Mouse (Mus musculus): ENCODE results near the gene Dis3l2.
A peak's percentile ranks its signal among the peaks of the same experiment; 100 is the strongest.

Dis3l2 gene

DNA sequence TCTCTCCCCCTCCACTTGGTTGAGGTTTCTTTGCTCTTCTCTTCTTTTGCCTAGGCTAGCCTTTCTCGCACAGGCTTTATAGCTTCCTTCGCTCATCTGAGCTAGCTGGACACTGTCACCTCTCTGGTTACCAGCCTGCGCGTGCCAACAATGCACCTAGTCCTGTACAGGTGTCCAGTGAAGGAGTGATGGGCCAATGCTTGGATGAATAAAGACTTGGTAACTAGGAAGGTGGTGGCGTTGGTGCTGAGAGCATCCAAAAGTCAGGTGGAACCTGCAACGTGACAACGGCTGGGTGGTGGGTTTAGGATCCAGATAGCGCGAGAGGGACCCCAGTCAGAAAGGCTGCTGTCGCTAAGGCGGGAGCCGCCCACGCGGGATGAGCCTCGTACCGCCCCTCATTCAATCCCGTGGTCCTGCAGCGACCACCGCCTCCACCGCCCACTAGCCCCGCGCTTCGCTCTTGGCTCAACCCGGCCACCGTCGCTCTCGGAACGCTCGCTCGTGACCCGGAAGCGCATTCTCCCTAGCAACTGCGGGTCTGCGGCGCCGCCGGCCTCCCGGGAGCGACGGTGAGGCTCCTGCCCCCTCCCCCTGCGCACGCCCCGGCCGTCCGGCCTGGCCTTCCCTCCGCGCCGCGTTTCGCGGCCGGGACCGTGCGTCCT, at the start of gene Dis3l2:
TSS of gene Dis3l2 (plus strand) at position 509 of the 665 bp plus-strand sequence.
- peak; percentile 25 for DNase-seq (ENCODE audit: low read depth)

DNA sequence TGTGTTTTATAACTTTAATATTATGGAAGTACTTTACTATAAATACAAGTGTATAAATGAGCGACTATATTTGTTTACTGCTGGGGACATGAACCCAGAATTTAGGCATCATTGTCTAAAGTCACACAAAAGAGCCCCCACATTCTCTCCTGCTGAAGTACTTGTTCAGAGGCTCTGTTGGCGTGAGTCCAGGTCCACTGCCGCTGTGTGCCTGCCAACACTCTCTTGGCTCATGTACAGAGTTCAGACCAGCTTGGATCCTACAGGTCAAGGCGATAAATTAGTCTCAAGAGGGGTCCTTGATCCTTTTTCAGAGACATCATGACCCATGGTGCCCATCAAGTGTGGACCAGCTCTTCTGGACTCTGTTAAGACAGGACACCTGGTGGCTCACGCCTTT, 46.5 kb upstream of the Dis3l2 start:
- DNase-seq (ENCODE audit: low read depth): no peak

DNA sequence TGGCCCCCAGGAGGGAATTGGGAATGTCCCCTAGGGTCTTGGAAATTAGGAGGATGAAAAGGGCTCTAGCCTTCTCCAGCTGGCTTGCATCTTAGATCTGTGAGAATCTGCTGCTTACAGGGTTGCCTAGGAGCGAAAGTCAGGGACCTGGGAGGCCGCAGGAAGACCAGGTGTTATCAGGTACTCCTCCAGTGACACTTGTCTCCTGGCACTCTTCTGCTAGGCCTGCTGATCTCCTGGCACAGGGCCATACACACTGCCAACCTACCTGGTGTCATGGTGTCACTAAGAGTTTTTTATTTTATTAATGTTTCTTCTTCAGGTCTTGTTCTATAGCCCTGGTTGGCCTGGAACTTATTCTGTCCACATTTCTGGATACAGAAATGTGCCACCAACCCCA, 38.5 kb upstream of the Dis3l2 start:
- DNase-seq (ENCODE audit: low read depth): no peak

DNA sequence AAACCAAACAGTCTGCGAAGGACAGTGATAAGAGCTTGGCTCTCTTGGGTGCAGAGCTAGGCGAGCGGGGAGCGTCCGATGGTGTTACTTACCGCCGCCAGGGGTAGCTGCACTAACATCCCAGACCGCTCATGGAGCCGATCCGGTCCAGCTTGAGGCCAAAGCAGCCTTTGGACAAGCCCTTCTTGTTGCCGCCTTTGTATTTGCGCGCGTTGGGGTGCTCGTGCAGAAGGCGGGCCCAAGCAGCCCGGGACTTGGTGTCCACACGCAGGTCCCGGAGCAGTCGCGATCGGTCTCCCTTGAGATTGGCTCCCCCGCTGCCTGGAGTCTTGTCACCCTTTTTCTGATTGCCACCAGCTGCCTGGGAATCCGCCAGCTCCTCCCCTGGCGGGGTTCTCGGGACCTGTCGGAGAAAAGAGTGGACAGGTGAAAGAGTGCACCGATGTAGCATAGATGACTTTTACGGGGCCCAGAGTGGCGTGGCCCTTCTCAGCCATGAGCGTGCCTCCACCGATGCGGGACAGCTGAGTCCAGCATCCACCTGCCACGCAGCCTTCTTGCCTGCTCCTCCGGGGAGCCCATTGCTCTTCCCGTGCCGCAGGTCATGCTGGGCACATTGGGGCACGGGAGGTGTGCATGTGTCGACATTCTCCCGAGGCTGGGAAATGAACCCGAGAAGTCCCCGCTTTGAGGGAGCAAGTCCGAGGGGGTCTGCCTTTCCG, 33.9 kb upstream of the Dis3l2 start:
- DNase-seq (ENCODE audit: low read depth): peak; percentile 37

DNA sequence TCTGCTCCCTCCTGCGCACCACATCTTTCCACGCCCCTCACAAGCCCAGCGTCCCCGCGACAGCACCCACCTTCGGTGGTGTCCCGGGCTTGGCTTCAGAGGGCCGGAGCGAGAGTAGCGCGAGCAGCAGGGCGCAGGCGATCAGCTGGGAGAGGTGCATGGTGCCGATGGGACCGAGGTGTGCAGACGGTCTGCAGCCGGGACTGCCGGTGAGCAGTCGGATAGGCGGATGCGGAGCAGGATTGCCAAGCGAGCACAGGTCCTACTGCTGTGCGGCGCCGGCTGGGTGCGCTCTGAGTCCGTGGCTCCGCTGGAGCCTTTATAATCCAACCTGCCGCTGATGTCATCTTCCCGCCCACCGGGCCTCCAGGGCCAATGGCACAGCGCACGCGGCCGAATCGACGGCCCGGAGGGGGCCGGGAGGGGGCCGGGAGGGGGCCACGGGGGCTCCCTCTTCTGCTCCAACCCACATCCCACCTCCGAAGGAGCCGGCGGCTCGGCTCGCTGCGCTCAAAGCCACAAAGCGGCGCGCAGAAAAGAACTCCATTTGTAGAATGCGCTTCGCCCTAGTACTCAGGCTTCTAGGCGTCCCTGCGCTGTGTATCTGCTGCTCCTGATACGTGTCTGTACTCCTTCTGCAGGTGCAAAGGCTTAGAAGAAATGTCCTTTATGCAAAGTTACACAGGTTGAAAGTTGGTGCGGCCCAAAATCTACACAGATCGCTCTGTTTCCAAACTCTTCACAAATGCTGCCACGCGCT, 33.1 kb upstream of the Dis3l2 start, which contains the start of gene Nppc:
TSS of gene Nppc (minus strand) at position 293 of the 760 bp plus-strand sequence.
- DNase-seq (ENCODE audit: low read depth): no peak

DNA sequence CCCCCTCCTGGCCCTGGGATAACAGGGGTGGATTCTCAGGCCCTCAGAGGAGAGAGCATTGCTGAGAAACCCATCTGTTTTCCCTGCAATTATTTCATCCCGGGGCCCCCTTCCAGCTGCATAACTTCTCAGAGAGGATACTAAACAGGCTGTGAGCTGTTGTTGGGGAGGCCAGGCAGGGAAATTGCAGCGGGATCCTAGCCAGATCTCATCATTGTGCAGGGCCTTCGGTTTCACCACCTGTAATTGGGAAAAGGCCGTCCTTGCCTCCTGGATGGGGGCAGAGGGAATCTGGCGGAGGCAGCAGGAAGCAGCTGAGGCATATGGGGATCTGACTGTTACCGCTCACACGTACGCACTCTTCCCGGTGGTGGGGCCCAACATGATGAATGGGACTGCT, 29.2 kb upstream of the Dis3l2 start:
- no peak for DNase-seq (ENCODE audit: low read depth)

DNA sequence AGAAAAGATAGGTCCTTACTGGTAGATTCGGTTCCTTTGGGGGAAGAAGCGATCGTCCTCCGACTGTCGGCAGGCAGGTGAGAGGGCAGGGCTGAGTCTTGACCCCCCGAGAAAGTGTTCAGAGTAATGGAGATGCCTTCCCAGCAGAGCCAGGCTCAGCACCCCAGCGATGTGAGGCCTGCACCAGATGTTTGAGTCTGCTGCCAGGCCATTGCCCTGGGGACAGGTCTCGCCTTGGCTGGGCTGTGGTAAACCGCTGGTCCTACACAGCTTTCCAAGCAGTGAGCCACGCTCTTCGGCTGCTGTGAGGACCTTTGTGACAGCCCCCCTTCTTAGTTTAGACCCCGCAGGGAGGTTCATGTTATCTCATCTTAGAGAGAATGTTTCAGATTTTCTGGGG, 28.5 kb upstream of the Dis3l2 start:
- no peak for DNase-seq (ENCODE audit: low read depth)

DNA sequence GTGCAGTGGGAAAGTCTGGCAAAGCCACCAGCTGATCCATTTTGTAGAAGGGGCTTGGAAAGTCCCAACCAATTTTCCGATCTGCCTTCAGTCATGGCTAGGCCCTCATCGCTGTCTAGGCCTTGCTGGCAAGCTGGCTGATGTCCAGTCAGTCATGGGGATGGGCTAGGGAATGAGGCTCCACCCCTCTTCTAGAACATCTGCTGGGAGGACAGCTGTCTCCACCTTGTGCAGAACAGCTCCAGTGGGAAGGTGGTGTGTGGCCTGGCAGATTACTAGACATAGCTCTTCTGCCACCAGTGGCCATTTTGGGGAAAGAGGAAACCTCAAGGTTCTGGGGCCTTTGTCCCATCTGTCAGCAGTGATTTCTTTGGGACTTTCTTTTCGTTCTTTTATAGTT, 26.0 kb upstream of the Dis3l2 start:
- no peak for DNase-seq (ENCODE audit: low read depth)

DNA sequence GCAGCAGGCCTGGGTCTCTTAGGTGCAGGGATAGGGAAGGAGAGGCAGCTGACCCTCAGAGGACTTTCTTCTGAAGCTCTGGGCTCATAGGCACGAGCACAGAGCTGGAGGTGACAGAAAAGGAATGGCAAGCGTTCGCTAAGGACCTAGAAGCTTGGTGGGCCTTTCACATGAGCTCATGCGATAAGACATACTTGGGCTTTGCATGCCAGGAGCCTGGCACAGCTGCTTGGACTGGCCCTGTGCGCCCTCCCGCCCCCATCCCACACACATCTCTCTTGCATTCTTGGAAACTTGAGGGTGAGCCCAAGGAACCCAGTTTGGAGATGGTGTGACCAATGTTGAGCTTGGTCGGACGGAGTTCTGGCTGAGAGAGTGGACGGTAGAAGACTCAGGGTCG, 24.9 kb upstream of the Dis3l2 start:
- no peak for DNase-seq (ENCODE audit: low read depth)

DNA sequence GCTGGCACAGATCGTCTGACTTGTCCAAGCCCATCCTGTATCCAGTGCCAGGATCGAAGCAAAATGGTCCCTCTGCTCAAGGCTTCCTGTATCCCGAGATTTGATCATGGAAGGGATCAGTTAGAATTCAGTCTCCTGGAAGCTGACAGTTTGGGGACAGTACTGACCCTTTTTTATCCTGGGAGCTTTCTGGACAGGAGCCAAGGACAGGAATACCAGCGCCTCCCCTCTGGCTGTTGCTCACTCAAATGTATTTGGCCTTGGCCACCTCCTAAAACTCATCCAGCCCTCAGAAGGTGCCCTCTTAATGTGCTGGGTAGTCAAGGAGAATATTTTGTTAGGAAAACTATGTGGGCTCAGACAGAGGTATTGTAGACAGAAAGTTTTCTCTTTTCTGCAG, 16.4 kb upstream of the Dis3l2 start:
- DNase-seq (ENCODE audit: low read depth): no peak

DNA sequence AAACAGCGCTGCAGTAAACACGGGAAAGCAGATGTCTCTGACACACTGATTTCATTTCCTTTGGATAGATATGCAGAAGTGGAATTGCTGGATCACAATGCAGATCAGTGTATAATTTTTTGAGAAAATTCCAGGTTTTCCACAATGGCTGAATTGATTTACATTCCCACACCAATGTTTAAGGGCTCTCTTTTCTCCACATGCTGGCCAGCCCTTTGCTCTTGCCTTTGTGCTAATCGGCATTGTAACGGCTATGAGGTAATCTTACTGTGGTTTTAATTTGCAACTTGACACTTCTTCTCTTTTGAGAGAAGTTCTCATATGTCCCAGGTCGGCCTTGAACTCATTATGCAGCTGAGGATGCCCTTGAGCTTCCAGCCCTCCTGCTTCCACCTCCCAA, 12.6 kb upstream of the Dis3l2 start:
- no peak for DNase-seq (ENCODE audit: low read depth)

DNA sequence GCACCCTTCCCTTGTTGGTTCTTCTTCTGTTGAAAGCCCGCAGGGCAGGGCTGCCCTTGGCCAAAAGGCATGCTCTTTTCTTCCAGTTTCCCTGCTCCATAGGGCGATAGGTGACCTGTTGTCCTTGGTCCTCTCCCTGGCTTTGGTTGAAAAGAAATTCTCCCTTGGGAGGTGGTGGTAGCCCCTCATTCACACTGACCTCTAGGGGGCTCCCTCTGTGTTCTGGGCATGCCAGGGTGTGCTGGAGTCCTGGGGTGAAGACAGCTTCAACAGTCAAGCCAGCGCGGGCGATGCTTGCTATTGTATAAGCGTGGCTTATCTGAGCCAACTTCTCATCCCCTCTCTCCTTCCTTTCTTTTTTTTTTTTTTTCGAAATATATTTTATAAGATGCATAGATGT, 6.7 kb upstream of the Dis3l2 start:
- DNase-seq (ENCODE audit: low read depth): no peak

DNA sequence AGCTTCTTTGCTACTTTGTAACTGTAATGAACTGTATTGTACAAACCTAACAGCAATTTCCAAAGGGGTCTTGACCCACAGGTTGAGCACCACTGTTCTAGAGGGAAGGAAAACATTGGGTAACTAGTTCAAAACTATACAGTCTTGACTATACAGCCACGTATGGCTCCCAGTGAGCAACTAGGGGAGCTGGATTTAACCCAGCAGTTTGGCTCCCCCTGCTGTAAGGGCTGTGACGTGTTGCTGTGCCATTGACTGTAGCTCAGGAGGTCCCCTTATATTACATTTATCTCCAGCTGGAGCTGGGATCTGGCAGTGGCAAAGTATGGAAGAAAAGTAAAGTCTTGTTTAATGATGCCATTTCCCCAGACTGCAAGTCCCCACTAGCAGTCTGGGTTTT, 4.9 kb upstream of the Dis3l2 start:
- DNase-seq (ENCODE audit: low read depth): no peak

DNA sequence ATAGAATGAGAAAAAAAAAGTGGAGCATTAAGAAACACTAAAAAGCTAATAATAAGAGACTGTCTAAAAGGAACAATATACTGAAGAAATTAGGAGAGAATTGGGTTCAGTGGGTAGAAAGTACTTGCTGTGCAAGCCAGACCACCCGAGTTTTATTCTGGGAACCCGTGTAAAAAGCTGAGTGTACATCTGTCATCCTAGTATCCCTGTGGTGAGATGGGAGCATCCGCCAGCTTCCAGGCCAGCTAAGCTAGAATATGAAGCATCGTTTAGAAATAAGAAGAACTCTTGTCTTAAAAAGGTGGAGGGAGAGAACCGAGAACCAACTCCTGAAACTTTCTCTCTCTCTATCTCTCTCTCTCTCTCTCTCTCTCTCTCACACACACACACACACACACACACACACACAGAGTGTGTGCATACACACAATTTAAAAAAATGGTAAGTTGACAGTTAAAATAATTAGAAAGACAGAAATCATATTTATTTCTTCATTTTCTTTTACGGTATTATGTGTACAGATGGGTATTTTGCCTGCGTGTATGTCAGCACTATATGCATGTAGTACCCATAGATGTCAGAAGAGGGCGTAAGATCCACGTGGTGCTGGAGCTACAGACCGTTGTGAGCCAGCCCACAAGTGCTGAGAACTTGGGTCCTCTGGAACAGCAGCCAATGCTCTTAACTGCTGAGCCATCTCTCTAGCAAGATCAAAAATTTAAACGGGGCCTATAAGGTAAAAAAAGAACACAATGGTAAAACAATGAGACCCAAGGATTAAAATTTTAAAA, 4.1 kb upstream of the Dis3l2 start:
- DNase-seq (ENCODE audit: low read depth): no peak

DNA sequence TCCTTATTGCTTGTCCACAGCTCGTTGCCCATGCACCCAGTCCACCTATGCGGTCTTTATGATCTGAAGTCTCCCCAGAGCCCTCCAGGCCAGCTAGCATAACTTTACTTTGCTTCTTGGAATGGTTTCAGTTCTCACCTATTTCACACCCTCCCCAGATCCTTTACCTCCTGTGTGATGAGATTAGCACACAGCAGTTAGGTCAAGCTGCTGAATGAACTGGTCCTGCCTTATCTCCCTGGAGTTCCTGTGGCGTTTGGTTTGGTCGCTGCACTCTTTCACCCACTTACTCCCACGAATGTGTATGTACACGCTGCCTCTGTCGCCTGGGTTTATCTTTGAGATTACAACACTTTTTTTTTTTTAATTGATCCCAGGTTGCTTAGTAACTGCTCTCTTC, 3.2 kb upstream of the Dis3l2 start:
- no peak for DNase-seq (ENCODE audit: low read depth)

DNA sequence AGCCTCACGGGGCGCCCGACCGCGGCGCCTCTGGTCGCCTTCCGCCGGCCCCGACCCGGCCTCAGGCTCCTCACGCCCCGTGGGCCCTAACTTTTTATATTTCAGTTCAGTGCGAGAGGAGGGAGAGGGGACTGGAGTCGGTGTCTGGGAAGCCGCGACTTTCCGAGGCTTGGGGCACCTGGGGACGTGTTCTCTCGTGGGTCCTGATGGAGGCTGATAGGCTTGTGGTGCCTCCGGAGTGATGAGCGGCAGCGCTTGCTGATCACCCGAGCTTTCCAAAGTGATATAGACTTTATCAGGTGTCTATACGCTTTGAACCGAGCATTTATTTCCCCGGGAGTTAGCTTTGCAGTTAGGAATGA, 338 bp downstream of the Dis3l2 start:
- DNase-seq (ENCODE audit: low read depth): no peak

DNA sequence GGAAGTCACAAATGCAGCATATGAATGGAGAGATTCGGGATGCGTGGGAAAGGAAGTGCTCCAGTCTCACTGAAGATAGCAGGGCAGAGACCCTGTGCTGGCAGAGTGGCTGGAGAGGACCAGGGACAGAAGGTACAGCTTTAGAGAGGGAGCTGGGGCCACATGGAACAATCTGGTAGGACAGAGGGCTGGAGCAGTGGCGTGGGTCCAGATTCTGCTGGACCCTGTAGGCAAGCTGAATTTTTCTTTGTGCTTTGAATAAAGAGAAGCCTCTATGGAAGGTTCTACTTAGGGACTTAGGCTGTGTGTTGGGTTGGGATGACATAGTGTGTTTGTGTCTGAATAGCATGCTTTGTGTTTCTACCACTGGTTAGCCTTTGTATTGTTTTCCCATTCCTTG, 1.9 kb downstream of the Dis3l2 start:
- DNase-seq (ENCODE audit: low read depth): no peak

DNA sequence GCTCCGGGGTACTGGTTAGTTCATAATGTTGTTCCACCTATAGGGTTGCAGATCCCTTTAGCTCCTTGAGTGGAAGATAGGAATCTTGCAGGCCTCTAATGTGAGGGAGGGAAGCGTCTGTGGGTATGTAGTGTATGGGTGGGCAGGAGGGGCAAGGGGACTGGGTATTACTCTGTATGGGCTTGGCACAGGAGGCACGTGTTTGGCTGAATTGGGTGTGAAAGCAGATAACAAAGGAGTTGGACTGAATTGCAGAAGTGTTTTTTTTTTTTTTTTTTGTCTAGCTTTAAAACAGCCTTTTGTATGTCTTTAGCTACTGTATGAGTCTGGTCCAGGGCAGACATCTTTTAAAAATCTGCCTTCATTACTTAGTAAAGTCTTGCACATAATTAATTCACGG, 5.9 kb downstream of the Dis3l2 start:
- DNase-seq (ENCODE audit: low read depth): no peak

DNA sequence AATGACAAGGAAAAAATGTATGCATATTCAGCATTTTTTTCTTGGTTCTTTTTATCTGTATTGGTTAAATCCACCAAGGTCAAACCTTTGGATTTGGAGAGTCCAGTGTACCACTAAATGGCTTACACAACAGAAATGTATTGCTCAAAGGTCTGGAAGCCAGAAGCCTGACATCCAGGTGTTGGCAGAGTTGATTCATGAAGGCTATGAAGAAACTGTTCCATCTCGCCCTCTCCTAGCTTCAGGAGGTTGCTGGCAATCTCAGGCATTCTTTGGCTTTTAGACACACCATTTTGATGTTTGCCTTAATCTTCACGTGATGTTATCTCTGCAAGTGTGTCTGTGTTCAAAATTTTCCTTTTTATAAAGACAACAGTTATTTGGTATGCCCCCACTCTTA, 8.4 kb downstream of the Dis3l2 start:
- DNase-seq (ENCODE audit: low read depth): no peak

DNA sequence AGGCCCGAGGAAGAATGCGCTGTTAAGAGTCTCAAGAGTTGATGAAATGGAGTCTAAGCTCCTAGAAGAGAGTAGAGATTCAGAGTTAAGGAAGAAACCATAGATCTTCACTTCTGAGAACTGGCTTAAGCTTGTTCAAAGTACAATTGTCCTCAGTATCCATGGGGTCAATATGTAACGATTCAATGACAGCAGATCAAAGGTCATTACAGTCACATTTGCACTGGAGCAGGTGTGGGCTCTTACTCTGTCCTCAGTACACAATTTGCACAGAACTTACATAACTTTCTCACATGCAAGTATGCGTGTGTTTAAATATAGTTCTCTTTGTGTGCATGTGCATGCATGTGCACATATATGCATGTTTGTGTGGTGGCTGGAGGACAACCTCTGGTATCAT, 9.4 kb downstream of the Dis3l2 start:
- no peak for DNase-seq (ENCODE audit: low read depth)

DNA sequence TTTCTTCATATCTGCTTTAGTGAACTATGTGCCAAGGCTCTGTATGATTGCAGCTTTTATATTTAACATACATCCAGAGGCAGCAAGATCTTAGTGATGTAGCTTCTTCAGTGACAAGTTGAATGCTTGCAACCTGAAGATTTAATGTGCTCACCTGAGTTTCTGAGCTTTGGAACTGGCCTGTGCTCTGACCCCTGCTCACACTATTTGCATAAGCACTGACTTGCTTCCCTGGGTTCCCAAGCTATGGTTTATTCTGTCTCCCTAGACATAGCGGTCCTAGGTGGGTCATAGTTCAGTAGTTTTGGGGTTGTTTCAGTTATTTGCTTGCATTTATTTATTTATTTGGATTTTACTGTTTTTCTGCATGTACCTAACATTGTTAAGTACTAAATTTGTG, 14.6 kb downstream of the Dis3l2 start:
- no peak for DNase-seq (ENCODE audit: low read depth)

DNA sequence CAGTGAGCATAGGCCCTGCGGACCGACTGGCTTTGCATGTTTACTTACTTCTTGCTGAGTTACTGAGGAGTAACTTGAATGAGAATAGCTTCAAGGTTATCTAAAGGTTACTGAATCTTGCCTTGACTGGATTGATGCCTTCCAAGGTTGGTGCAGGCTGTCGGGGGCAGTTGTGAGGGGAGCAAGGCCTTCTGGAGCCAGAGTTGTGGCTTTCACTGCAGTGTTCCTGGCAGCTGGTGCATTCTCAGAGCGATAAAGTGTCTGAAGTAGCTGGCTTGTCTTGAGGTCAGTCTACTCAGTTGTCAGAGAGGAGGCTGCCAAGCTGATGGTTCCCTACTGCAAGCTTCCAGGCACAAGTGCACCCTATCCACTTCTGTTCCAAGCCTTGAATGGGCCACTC, 15.8 kb downstream of the Dis3l2 start:
- no peak for DNase-seq (ENCODE audit: low read depth)
